Mouse (Mus musculus): ENCODE data around the gene Pex14.

- no peak for TF ChIP-seq POLR2A (IDR thresholded peaks at IDR 0.05; ENCODE audit: borderline replicate concordance, low read depth, low read length)
- TF ChIP-seq CTCF (IDR thresholded peaks at IDR 0.05; ENCODE audit: low read depth, low read length) = no peak
These were observed 184.6 kb downstream of the Pex14 start for GRCm38 (mm10) chr4:148914863-148915622.
